In the genomic region with DNA sequence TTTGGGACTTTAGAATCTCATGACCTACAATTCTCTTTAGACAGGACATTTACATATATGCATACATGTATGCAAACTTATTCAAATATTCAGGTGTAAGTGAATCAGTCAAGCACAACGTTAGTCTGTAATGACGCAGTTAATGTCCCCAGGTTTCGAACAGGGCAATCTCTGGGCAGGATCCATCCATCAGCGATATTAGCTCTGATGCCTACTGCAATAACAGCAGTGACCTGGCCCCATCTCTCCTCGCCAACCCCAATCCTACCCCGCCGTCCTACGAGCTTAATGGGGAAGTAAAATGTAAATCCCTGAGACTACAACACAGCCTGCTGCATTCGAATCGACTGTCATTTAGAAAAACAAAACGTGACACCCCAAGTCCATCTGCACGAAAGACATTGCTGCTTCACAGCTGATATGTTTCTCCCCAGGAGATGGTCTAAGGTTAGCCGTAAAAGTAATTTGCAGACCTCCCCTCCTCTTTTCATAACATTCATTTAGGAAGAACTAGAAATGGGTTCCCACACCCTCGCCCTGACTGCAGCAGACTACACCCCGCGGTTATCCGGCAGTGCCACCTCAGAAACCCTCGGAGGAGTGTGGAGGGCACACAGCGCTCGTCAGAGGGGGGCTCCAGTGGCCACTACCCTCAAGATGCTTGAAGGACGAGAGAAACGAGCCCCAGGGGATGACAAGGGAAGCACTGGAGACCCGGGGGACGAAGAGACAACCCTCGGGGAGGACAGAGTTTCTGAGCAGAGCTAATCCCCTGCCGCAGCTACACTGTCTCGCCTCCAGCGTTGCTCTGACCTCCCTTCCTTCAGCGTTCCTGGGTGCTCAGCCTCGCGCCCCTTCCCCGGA, we compare ENCODE assay signal across 8 mouse cellular contexts. TPM values are rescaled to one million over a fixed set of nuclear protein-coding genes. Genes with fewer than 3 reads are reported as not detected.
DNase-seq lines count a peak whose midpoint lies in the region; ATAC-seq and TF ChIP-seq lines count a peak whose summit lies in the region.

No protein-coding gene starts in this region.

- no peaks in the 10 kb centered on the region for H3K27me3 ChIP-seq in heart, embryonic 16.5 days (ENCODE audit: control insufficient read depth, insufficient read depth, low read length)
- no peaks in the 10 kb centered on the region for H3K27me3 ChIP-seq in liver, adult 2 months (ENCODE audit: control insufficient read depth, insufficient read depth, low read length)
- no peaks in the 10 kb centered on the region for H3K27me3 ChIP-seq in neural tube, embryonic 11.5 days (ENCODE audit: control insufficient read depth, insufficient read depth, low read length)

- no peak for TF ChIP-seq POLR2A in liver, adult 2 months (IDR thresholded peaks at IDR 0.05; ENCODE audit: extremely low read depth, insufficient read depth, low read length)

- H3K4me3 ChIP-seq in heart, embryonic 16.5 days (ENCODE audit: low read length): peak overlapping the region; percentile 90
- peak overlapping the region; percentile 99 for H3K4me3 ChIP-seq in liver, adult 2 months (ENCODE audit: insufficient read depth, low read depth, low read length)
- peak overlapping the region; percentile 87 for H3K4me3 ChIP-seq in neural tube, embryonic 11.5 days (ENCODE audit: low read depth, low read length)

- peak; percentile 58 for ATAC-seq in frontal cortex, adult (ENCODE audit: low TSS enrichment)
- peak; percentile 69 for ATAC-seq in heart, embryonic 16.5 days (replicated peaks; ENCODE audit: extremely low read depth, insufficient read depth, low FRiP score)
- ATAC-seq in neural tube, embryonic 11.5 days (ENCODE audit: insufficient read depth, low FRiP score, low TSS enrichment): peak; percentile 58

- 2% methylated on average over 32 of the region's 32 CpGs for WGBS in heart, embryonic 16.5 days
- WGBS in liver, adult 2 months: 2% methylated on average over 32 of the region's 32 CpGs
- 2% methylated on average over 32 of the region's 32 CpGs for WGBS in neural tube, embryonic 11.5 days

- no peaks in the 10 kb centered on the region for H3K36me3 ChIP-seq in heart, embryonic 16.5 days (ENCODE audit: control insufficient read depth, insufficient read depth)
- H3K36me3 ChIP-seq in liver, adult 2 months (ENCODE audit: control insufficient read depth, insufficient read depth, low read length): no peaks in the 10 kb centered on the region
- no peaks in the 10 kb centered on the region for H3K36me3 ChIP-seq in neural tube, embryonic 11.5 days (ENCODE audit: control insufficient read depth, insufficient read depth, low read length)

- no peak for TF ChIP-seq CTCF in liver, adult 2 months (IDR thresholded peaks at IDR 0.05; ENCODE audit: low read depth, low read length)

- peak overlapping the region; percentile 61; the same call in 1 of the 2 replicates for H3K27ac ChIP-seq in heart, embryonic 16.5 days (ENCODE audit: low read length)
- H3K27ac ChIP-seq in liver, adult 2 months (replicated peaks; ENCODE audit: insufficient read depth, low read depth, low read length): peak overlapping the region; percentile 27
- peak overlapping the region; percentile 50; the same call in 1 of the 2 replicates for H3K27ac ChIP-seq in neural tube, embryonic 11.5 days (ENCODE audit: low read depth, low read length)

- H3K4me1 ChIP-seq in heart, embryonic 16.5 days (ENCODE audit: control insufficient read depth, insufficient read depth, low read length): peaks cover 11% of the 10 kb centered on the region
- H3K4me1 ChIP-seq in liver, adult 2 months (ENCODE audit: control insufficient read depth, insufficient read depth, low read length): peaks cover 3% of the 10 kb centered on the region; the same call in 1 of the 2 replicates
- H3K4me1 ChIP-seq in neural tube, embryonic 11.5 days (ENCODE audit: control insufficient read depth, insufficient read depth, low read length): 0 out of 2 replicates have a peak, but pooled peaks cover 3% of the 10 kb centered on the region

- H3K9ac ChIP-seq in heart, embryonic 16.5 days (ENCODE audit: low read length): peak overlapping the region; percentile 96
- peak overlapping the region; percentile 98 for H3K9ac ChIP-seq in liver, adult 2 months (ENCODE audit: low read depth, low read length)
- peak overlapping the region; percentile 91 for H3K9ac ChIP-seq in neural tube, embryonic 11.5 days (ENCODE audit: low read length)

- peak overlapping the region; percentile 72 for H3K4me2 ChIP-seq in heart, embryonic 16.5 days (ENCODE audit: low read depth, low read length)
- H3K4me2 ChIP-seq in neural tube, embryonic 11.5 days (ENCODE audit: low read depth): peak overlapping the region; percentile 58

- DNase-seq in frontal cortex, adult 2 months (ENCODE audit: extremely low spot score in 1 of 2, low spot score in 1 of 2): no peak
- DNase-seq in CD4-positive helper T cell, adult 2 months (ENCODE audit: low read depth, low spot score): peak; percentile 26
- DNase-seq in cerebellum, postnatal 10 days: peak; percentile 20 to 41
- DNase-seq in liver, adult 2 months (ENCODE audit: extremely low read depth, low read depth, low spot score): peak; percentile 18
- peak; percentile 26 for DNase-seq in neural tube, embryonic 11.5 days (ENCODE audit: low spot score)
- DNase-seq in left cerebral cortex, adult 8-10 months (ENCODE audit: low spot score in 2 of 2): no peak

- H3K9me3 ChIP-seq in heart, embryonic 16.5 days (replicated peaks; ENCODE audit: control insufficient read depth, low read length): no peaks in the 10 kb centered on the region
- no peaks in the 10 kb centered on the region for H3K9me3 ChIP-seq in neural tube, embryonic 11.5 days (ENCODE audit: control insufficient read depth, low read length)

- peaks cover 25% of the 10 kb centered on the region for H3K79me2 ChIP-seq in liver, adult 2 months (ENCODE audit: control insufficient read depth, insufficient read depth, low read length)

RNA-seq across cellular contexts. Expression of a gene that starts 0.6 kb away (rescaled TPM):
- 464 and 504 TPM in 2 replicates for polyA plus RNA-seq in frontal cortex, adult 2 months (2012; rRNA removed)
- polyA plus RNA-seq in heart, embryonic 16.5 days (2015; fragmentation: Nextera tagmentation; extraction: Ambion mirVana): 32.8 and 35.3 TPM in 2 replicates
- total RNA-seq in liver, adult 2 months (2014; rRNA removed): 10.2 and 11.9 TPM in 2 replicates
- polyA plus RNA-seq in liver, adult 2 months (2012; rRNA removed): 9.8 and 14.0 TPM in 2 replicates
- 65.4 and 68.1 TPM in 2 replicates for polyA plus RNA-seq in neural tube, embryonic 11.5 days (2014; fragmentation: Nextera tagmentation; extraction: Ambion mirVana)
- 100 to 1,000 TPM; 917 to 958 (median 948) TPM for total RNA-seq in left cerebral cortex, adult 8-10 months (2022)

RNA-seq across cellular contexts. Expression of a gene that starts 13.3 kb away (rescaled TPM):
- polyA plus RNA-seq in frontal cortex, adult 2 months (2012; rRNA removed): 48.1 and 49.8 TPM in 2 replicates
- polyA plus RNA-seq in heart, embryonic 16.5 days (2015; fragmentation: Nextera tagmentation; extraction: Ambion mirVana): 59.2 and 62.7 TPM in 2 replicates
- total RNA-seq in liver, adult 2 months (2014; rRNA removed): 6.6 and 7.8 TPM in 2 replicates
- polyA plus RNA-seq in liver, adult 2 months (2012; rRNA removed): 3.8 and 4.3 TPM in 2 replicates
- 130 and 133 TPM in 2 replicates for polyA plus RNA-seq in neural tube, embryonic 11.5 days (2014; fragmentation: Nextera tagmentation; extraction: Ambion mirVana)
- 10 to 100 TPM; 49.7 to 55.3 (median 54.3) TPM for total RNA-seq in left cerebral cortex, adult 8-10 months (2022)

Comparison
In these comparisons a context has a peak if more than half of its experiments do, and no peak if none do; other contexts are left out.
1. DNase-seq: peak in CD4-positive helper T cell, adult 2 months (single experiment), cerebellum, postnatal 10 days (2 of 2), liver, adult 2 months (single experiment) and neural tube, embryonic 11.5 days (single experiment); none in frontal cortex, adult 2 months (0 of 2) and left cerebral cortex, adult 8-10 months (0 of 2).
2. Peak in every context shown above with its lines, with median percentiles within 50 percentile points of each other: ATAC-seq, H3K27ac ChIP-seq, H3K4me3 ChIP-seq and H3K9ac ChIP-seq.